Mouse (Mus musculus) liver, embryonic 14.5 days (tissue): ENCODE measurements around the gene Pigk.

ENCODE experiments used
- CTCF ChIP-seq: IDR thresholded peaks from 2 replicates; pipeline ENCODE4 v1.5.1; 2016; ENCODE audit warnings: antibody characterized with exemption, low read depth, control low read depth
- EP300 ChIP-seq: IDR thresholded peaks from 2 replicates; pipeline ENCODE4 v1.6.1; 2016; ENCODE audit warnings: antibody characterized with exemption, low read depth

DNA sequence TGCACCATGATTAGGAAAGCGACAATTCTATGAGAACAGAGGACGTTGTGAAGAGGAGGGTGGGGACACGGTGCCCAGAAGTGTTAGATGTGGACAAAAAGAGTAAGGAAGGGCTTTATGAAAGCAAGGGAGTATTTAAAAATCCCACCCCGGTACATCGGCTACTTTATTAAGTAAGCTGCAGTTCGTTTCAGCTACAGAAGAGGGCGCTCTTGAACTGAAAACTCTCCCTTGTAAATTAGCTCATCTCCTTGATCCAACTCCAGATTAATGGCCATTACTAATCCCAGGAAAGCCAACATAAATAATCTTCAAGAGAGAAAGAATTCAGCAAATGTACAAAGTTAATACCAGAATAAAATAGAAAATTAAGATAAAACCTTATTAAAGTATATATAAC is 47.2 kb downstream of the Pigk start:
- TF ChIP-seq CTCF = peak; percentile 64
- TF ChIP-seq EP300 = no peak
